Mouse (Mus musculus) bone marrow, adult 2 months (tissue): ENCODE data around the gene Amer2.

ENCODE experiments used
- CTCF ChIP-seq: fragments of 200-500 bp; IDR thresholded peaks from 2 replicates; pipeline ENCODE4 v1.5.1; 2011; ENCODE audit warnings: low read length, control low read depth; ENCODE audit not compliant: control insufficient read depth, insufficient read depth
- POLR2A ChIP-seq: fragments of 200-500 bp; IDR thresholded peaks from 2 replicates; pipeline ENCODE4 v1.6.1; 2011; ENCODE audit warnings: low read depth, mild to moderate bottlenecking, control low read depth, low read length, borderline replicate concordance; ENCODE audit not compliant: control insufficient read depth

- TF ChIP-seq CTCF (no peak), POLR2A (no peak)
Measured at GRCm38 (mm10) chr14:60398861-60399260, 25.8 kb downstream of the Amer2 start.
